ENCODE assay signal across 8 mouse cellular contexts in the genomic region with DNA sequence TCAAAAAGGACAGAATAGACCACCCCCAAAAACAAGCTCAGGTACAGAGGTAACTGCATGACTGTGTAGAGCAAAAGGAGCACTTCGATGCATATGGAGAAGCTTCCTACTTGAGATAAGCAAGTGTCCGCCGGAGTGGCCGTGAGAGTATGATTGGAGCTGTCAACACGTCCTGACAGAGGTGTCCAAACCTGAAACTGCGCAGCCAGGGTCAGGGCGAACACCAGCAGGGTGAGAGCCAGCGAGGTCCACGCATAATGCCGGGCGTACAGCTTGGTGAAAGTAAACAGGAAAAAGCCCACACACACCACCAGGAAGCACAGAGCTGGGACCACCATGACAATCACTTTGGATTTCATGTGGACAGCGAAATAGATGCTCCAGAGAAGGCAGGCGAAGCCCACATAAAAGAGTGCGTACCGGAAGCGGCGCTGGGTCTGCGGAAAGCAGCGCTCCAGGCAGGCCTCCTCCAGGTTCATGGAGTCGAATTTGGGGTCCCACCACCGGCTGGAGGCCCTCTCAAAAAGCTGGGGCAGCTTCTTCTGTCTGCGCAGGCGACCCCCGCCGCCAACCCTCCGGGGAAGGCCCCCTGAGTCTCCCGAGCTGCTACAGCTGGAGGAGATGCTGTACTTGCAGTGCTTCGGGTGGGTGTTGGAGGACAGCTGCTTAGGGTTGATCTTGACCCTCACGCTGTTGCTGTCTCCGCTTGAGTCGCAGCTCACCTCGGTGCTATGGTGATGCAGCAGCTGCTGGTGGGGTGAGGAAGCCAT. TPM values are rescaled to one million over a fixed set of nuclear protein-coding genes. Genes with fewer than 3 reads are reported as not detected.
A peak's percentile ranks its signal among the peaks of the same experiment; 100 is the strongest.
DNase-seq lines count a peak whose midpoint lies in the region; ATAC-seq and TF ChIP-seq lines count a peak whose summit lies in the region.

No protein-coding gene starts in this region.

- in situ Hi-C loops in ES-E14 (cut with MboI; ENCODE audit: low sequenced_read_pairs in 2 of 2, unreplicated experiment in 2 of 2): no loop called here

- H3K27ac ChIP-seq in ES-E14 (ENCODE audit: insufficient read depth, low read depth, low read length, poor library complexity, severe bottlenecking): no peak overlapping the region
- H3K27ac ChIP-seq in forebrain, embryonic 13.5 days: no peak overlapping the region
- no peak overlapping the region for H3K27ac ChIP-seq in kidney, embryonic 16.5 days (ENCODE audit: low read length)

- H3K9ac ChIP-seq in ES-E14 (ENCODE audit: insufficient read depth, low read depth, low read length, poor library complexity, severe bottlenecking): peak overlapping the region; percentile 66
- H3K9ac ChIP-seq in forebrain, embryonic 13.5 days: peak overlapping the region; percentile 82
- H3K9ac ChIP-seq in kidney, embryonic 16.5 days (replicated peaks; ENCODE audit: low read length): peak overlapping the region; percentile 83

- H3K27me3 ChIP-seq in forebrain, embryonic 13.5 days: peaks cover 20% of the 10 kb centered on the region
- H3K27me3 ChIP-seq in kidney, embryonic 16.5 days (ENCODE audit: insufficient read depth, low read length): peaks cover 14% of the 10 kb centered on the region; the same call in 1 of the 2 replicates

- H3K4me1 ChIP-seq in ES-E14 (ENCODE audit: control insufficient read depth in 2 of 2, insufficient read depth in 2 of 2, low read length in 2 of 2, poor library complexity in 1 of 2): peaks cover 0 to 2% of the 10 kb centered on the region in 2 experiments; a peak in 1 of 4 replicates
- H3K4me1 ChIP-seq in forebrain, embryonic 13.5 days: peaks cover 41% of the 10 kb centered on the region
- peaks cover 18% of the 10 kb centered on the region for H3K4me1 ChIP-seq in kidney, embryonic 16.5 days (ENCODE audit: insufficient read depth, low read length)

- H3K4me2 ChIP-seq in forebrain, embryonic 13.5 days: peak overlapping the region; percentile 98
- peak overlapping the region; percentile 98 for H3K4me2 ChIP-seq in kidney, embryonic 16.5 days (replicated peaks; ENCODE audit: low read depth, low read length)

- peak overlapping the region; percentile 82 to 90 for H3K4me3 ChIP-seq in ES-E14 (ENCODE audit: insufficient read depth in 1 of 2, low read depth in 1 of 2, low read length in 2 of 2, poor library complexity in 1 of 2, severe bottlenecking in 1 of 2)
- H3K4me3 ChIP-seq in forebrain, embryonic 13.5 days: peak overlapping the region; percentile 79
- peak overlapping the region; percentile 77 for H3K4me3 ChIP-seq in kidney, embryonic 16.5 days (ENCODE audit: low read length)

- no peaks in the 10 kb centered on the region; the same call in 1 of the 2 replicates for H3K36me3 ChIP-seq in ES-E14 (ENCODE audit: control insufficient read depth, insufficient read depth, low read length, poor library complexity, severe bottlenecking)
- no peaks in the 10 kb centered on the region for H3K36me3 ChIP-seq in forebrain, embryonic 13.5 days (ENCODE audit: poor library complexity, severe bottlenecking)
- H3K36me3 ChIP-seq in kidney, embryonic 16.5 days (ENCODE audit: insufficient read depth, low read length): no peaks in the 10 kb centered on the region

- intact Hi-C loops in heart, postnatal 25 days (cut with DNase I): loop anchor here (2.0 to 10.0 kb wide), 3 partner anchors 37 to 102 kb away; no protein-coding TSS in a partner anchor

- peak; percentile 94 for DNase-seq in heart, adult 11 months
- DNase-seq in heart, postnatal 25 days (ENCODE audit: low spot score): no peak
- DNase-seq in ES-E14 (ENCODE audit: low read depth, low spot score): no peak
- peak; percentile 45 for DNase-seq in thymus, postnatal 0 days (ENCODE audit: low spot score)
- DNase-seq in spleen, postnatal 14 days (ENCODE audit: low spot score in 2 of 2): no peak

- peak; percentile 3; the same call in 1 of the 2 replicates for ATAC-seq in forebrain, embryonic 13.5 days
- ATAC-seq in kidney, embryonic 16.5 days (ENCODE audit: low FRiP score, low TSS enrichment): 0 out of 2 replicates have a peak, but pooled peaks have one; percentile 13
- 0 out of 2 replicates have a peak, but pooled peaks have one; percentile 1 for ATAC-seq in megakaryocyte progenitor cell, adult 5-6 weeks (replicated peaks; ENCODE audit: poor library complexity)

- WGBS in forebrain, embryonic 13.5 days: 14% methylated on average over 32 of the region's 32 CpGs
- 16% methylated on average over 32 of the region's 32 CpGs for WGBS in kidney, embryonic 16.5 days

- H3K9me3 ChIP-seq in ES-E14 (ENCODE audit: control insufficient read depth, insufficient read depth, low read depth, low read length): no peaks in the 10 kb centered on the region
- H3K9me3 ChIP-seq in forebrain, embryonic 13.5 days (replicated peaks): no peaks in the 10 kb centered on the region
- no peaks in the 10 kb centered on the region for H3K9me3 ChIP-seq in kidney, embryonic 16.5 days (ENCODE audit: low read length)

TF ChIP-seq in ES-E14, 5 proteins besides CTCF, POLR2A, EP300 and RAD21:
- TF ChIP-seq ZC3H11A (IDR thresholded peaks at IDR 0.05; ENCODE audit: borderline replicate concordance, low read depth, low read length) (no peak), HCFC1 (IDR thresholded peaks at IDR 0.05; ENCODE audit: borderline replicate concordance, insufficient read depth, low read length) (no peak), MAFK (IDR thresholded peaks at IDR 0.05; ENCODE audit: insufficient read depth, low read depth, low read length) (no peak), ZNF384 (IDR thresholded peaks at IDR 0.05; ENCODE audit: low read depth, low read length) (no peak), CHD2 (IDR thresholded peaks at IDR 0.05; ENCODE audit: low read depth, low read length) (no peak)

RNA-seq across cellular contexts. Expression of a gene that starts 1.3 kb away (rescaled TPM):
- 10 to 100 TPM; 22.4 to 24.1 TPM for total RNA-seq in heart, postnatal 25 days (2021)
- 5.2 and 8.4 TPM in 2 replicates for total RNA-seq in ES-E14 (2012; rRNA removed)
- polyA plus RNA-seq in forebrain, embryonic 13.5 days (2015; fragmentation: Nextera tagmentation; extraction: Ambion mirVana): 1.0 and 1.3 TPM in 2 replicates
- 1.0 and 1.1 TPM in 2 replicates for polyA plus RNA-seq in kidney, embryonic 16.5 days (2015; fragmentation: Nextera tagmentation; extraction: Ambion mirVana)
- 1.1 and 2.7 TPM in 2 replicates for total RNA-seq in megakaryocyte progenitor cell, adult 5-6 weeks (2015)
- 3.7 and 4.7 TPM in 2 replicates for total RNA-seq in megakaryocyte progenitor cell, adult 5-6 weeks (2017)
- polyA plus RNA-seq in thymus, postnatal 0 days (2015; fragmentation: Nextera tagmentation; extraction: Ambion mirVana): 0.48 and 0.61 TPM in 2 replicates

Comparison
In these comparisons a context has a peak if more than half of its experiments do, and no peak if none do; other contexts are left out.
1. DNase-seq: peak in heart, adult 11 months (single experiment) and thymus, postnatal 0 days (single experiment); none in heart, postnatal 25 days (single experiment), ES-E14 (single experiment) and spleen, postnatal 14 days (0 of 2).
2. Peak in every context shown above with its lines, with median percentiles within 50 percentile points of each other: H3K4me3 ChIP-seq, H3K9ac ChIP-seq and ATAC-seq.